Mouse (Mus musculus): ENCODE measurements around the gene Adgrg1.
A peak's percentile ranks its signal among the peaks of the same experiment; 100 is the strongest.

Adgrg1 gene

GRCm38 (mm10) chr8:95037106-95037925 lies 62.8 kb downstream of the Adgrg1 start:
- peak; percentile 23 for DNase-seq (ENCODE audit: inconsistent ontology term)

GRCm38 (mm10) chr8:95041883-95042784 lies 67.6 kb downstream of the Adgrg1 start:
- no peak for DNase-seq (ENCODE audit: inconsistent ontology term)

- no peak for DNase-seq (ENCODE audit: inconsistent ontology term)
Measured at GRCm38 (mm10) chr8:95044811-95045210, 70.3 kb downstream of the Adgrg1 start.

- no peak for DNase-seq (ENCODE audit: inconsistent ontology term)
Measured at GRCm38 (mm10) chr8:95046982-95047381, 72.4 kb downstream of the Adgrg1 start.

GRCm38 (mm10) chr8:95047884-95048680 lies 73.5 kb downstream of the Adgrg1 start:
- DNase-seq (ENCODE audit: inconsistent ontology term) = no peak

- DNase-seq (ENCODE audit: inconsistent ontology term) = no peak
Measured at GRCm38 (mm10) chr8:95049636-95050035, 75.1 kb downstream of the Adgrg1 start.

GRCm38 (mm10) chr8:95054438-95054837 lies 79.9 kb downstream of the Adgrg1 start:
- DNase-seq (ENCODE audit: inconsistent ontology term) = no peak

- DNase-seq (ENCODE audit: inconsistent ontology term) = no peak
Measured at GRCm38 (mm10) chr8:95054927-95055510, 80.5 kb downstream of the Adgrg1 start, which contains the start of gene Drc7. Gene Drc7, plus strand, starts transcription at chr8:95055103.

GRCm38 (mm10) chr8:95056414-95056813 lies 81.9 kb downstream of the Adgrg1 start:
- DNase-seq (ENCODE audit: inconsistent ontology term) = no peak

GRCm38 (mm10) chr8:95058661-95059060 lies 84.1 kb downstream of the Adgrg1 start:
- DNase-seq (ENCODE audit: inconsistent ontology term) = no peak

- DNase-seq (ENCODE audit: inconsistent ontology term) = no peak
Measured at GRCm38 (mm10) chr8:95059812-95060533, 85.4 kb downstream of the Adgrg1 start.

Data from Muller cell, postnatal 12 days (primary cell).